Mouse (Mus musculus): ENCODE data around the gene Ndufaf7. TPM values are rescaled to one million over a fixed set of nuclear protein-coding genes. Genes with fewer than 3 reads are reported as not detected.

The Ndufaf7 gene
- 64.4 and 66.3 TPM in 2 replicates for polyA plus RNA-seq (2015; fragmentation: Nextera tagmentation; extraction: Ambion mirVana)

- H3K27ac ChIP-seq (ENCODE audit: low read length), result peak within 1 kb of the TSS; percentile 55; the same call in 1 of the 2 replicates
- H3K4me2 ChIP-seq (replicated peaks; ENCODE audit: low read depth, low read length), result peak within 1 kb of the TSS; percentile 61
- peak; percentile 99 for ATAC-seq (ENCODE audit: low FRiP score, low TSS enrichment)
- peaks cover 17% of the 10 kb centered on the region for H3K4me1 ChIP-seq (ENCODE audit: insufficient read depth, low read length)
- under 1% methylated on average over 45 of the region's 45 CpGs for WGBS
- H3K4me3 ChIP-seq (ENCODE audit: low read length), result peak within 1 kb of the TSS; percentile 94
- H3K36me3 ChIP-seq (ENCODE audit: insufficient read depth, low read length), result peaks cover 30% of the 10 kb centered on the region
- H3K27me3 ChIP-seq (ENCODE audit: insufficient read depth, low read length), result no peaks in the 10 kb centered on the region
- peak within 1 kb of the TSS; percentile 83 for H3K9ac ChIP-seq (replicated peaks; ENCODE audit: low read length)
- H3K9me3 ChIP-seq (ENCODE audit: low read length), result no peaks in the 10 kb centered on the region
Measured at GRCm38 (mm10) chr17:78936466-78937228, at the start of gene Ndufaf7, which contains the start of gene Cebpz. Gene Ndufaf7, plus strand, starts transcription at chr17:78937136. Gene Cebpz, minus strand, starts transcription at chr17:78937066.

GRCm38 (mm10) chr17:78888554-78888953 is 48.4 kb upstream of the Ndufaf7 start:
- ATAC-seq (ENCODE audit: low FRiP score, low TSS enrichment), result no peak
- H3K36me3 ChIP-seq (ENCODE audit: insufficient read depth, low read length), result no peaks in the 10 kb centered on the region
- WGBS, result 86% methylated on average over 4 of the region's 4 CpGs

GRCm38 (mm10) chr17:78889184-78889583 is 47.8 kb upstream of the Ndufaf7 start:
- H3K27ac ChIP-seq (ENCODE audit: low read length), result no peak overlapping the region
- H3K9ac ChIP-seq (replicated peaks; ENCODE audit: low read length), result no peak overlapping the region
- no peak for ATAC-seq (ENCODE audit: low FRiP score, low TSS enrichment)
- H3K4me2 ChIP-seq (replicated peaks; ENCODE audit: low read depth, low read length), result no peak overlapping the region
- 38% methylated on average over 3 of the region's 3 CpGs for WGBS
- H3K36me3 ChIP-seq (ENCODE audit: insufficient read depth, low read length), result no peaks in the 10 kb centered on the region
- no peaks in the 10 kb centered on the region for H3K27me3 ChIP-seq (ENCODE audit: insufficient read depth, low read length)
- H3K4me3 ChIP-seq (ENCODE audit: low read length), result no peak overlapping the region
- no peaks in the 10 kb centered on the region for H3K4me1 ChIP-seq (ENCODE audit: insufficient read depth, low read length)
- H3K9me3 ChIP-seq (ENCODE audit: low read length), result peaks cover 3% of the 10 kb centered on the region; the same call in 1 of the 2 replicates

More at GRCm38 (mm10) chr17:78888554-78888953, 48.4 kb upstream of the Ndufaf7 start:
- Histone ChIP-seq H3K27ac (ENCODE audit: low read length) (no peak overlapping the region), H3K4me1 (ENCODE audit: insufficient read depth, low read length) (no peaks in the 10 kb centered on the region), H3K4me3 (ENCODE audit: low read length) (no peak overlapping the region), H3K9ac (replicated peaks; ENCODE audit: low read length) (no peak overlapping the region), H3K4me2 (replicated peaks; ENCODE audit: low read depth, low read length) (no peak overlapping the region), H3K9me3 (ENCODE audit: low read length) (peaks cover 3% of the 10 kb centered on the region; the same call in 1 of the 2 replicates), H3K27me3 (ENCODE audit: insufficient read depth, low read length) (no peaks in the 10 kb centered on the region)

- WGBS, result 85% methylated on average over 9 of the region's 9 CpGs
Measured at GRCm38 (mm10) chr17:78891020-78891419, 45.9 kb upstream of the Ndufaf7 start.

GRCm38 (mm10) chr17:78894991-78895390 is 41.9 kb upstream of the Ndufaf7 start:
- Histone ChIP-seq H3K4me1 (ENCODE audit: insufficient read depth, low read length) (no peaks in the 10 kb centered on the region), H3K36me3 (ENCODE audit: insufficient read depth, low read length) (no peaks in the 10 kb centered on the region), H3K9ac (replicated peaks; ENCODE audit: low read length) (0 out of 2 replicates have a peak overlapping the region, but pooled peaks have one; percentile 52), H3K4me2 (replicated peaks; ENCODE audit: low read depth, low read length) (peak overlapping the region; percentile 47; the same call in 1 of the 2 replicates), H3K4me3 (ENCODE audit: low read length) (no peak overlapping the region), H3K27ac (ENCODE audit: low read length) (no peak overlapping the region), H3K27me3 (ENCODE audit: insufficient read depth, low read length) (no peaks in the 10 kb centered on the region), H3K9me3 (ENCODE audit: low read length) (no peaks in the 10 kb centered on the region)
- no peak for ATAC-seq (ENCODE audit: low FRiP score, low TSS enrichment)
- WGBS, result 78% methylated on average over 7 of the region's 7 CpGs

More at GRCm38 (mm10) chr17:78891020-78891419, 45.9 kb upstream of the Ndufaf7 start:
- no peaks in the 10 kb centered on the region for H3K27me3 ChIP-seq (ENCODE audit: insufficient read depth, low read length)
- no peak overlapping the region for H3K9ac ChIP-seq (replicated peaks; ENCODE audit: low read length)
- H3K27ac ChIP-seq (ENCODE audit: low read length), result no peak overlapping the region
- H3K4me1 ChIP-seq (ENCODE audit: insufficient read depth, low read length), result no peaks in the 10 kb centered on the region
- H3K9me3 ChIP-seq (ENCODE audit: low read length), result no peaks in the 10 kb centered on the region
- no peak overlapping the region for H3K4me3 ChIP-seq (ENCODE audit: low read length)
- ATAC-seq (ENCODE audit: low FRiP score, low TSS enrichment), result no peak
- no peaks in the 10 kb centered on the region for H3K36me3 ChIP-seq (ENCODE audit: insufficient read depth, low read length)
- no peak overlapping the region for H3K4me2 ChIP-seq (replicated peaks; ENCODE audit: low read depth, low read length)

GRCm38 (mm10) chr17:78895394-78895793 is 41.5 kb upstream of the Ndufaf7 start:
- no peak overlapping the region for H3K27ac ChIP-seq (ENCODE audit: low read length)
- 23% methylated on average over 8 of the region's 8 CpGs for WGBS
- peak; percentile 49; the same call in 1 of the 2 replicates for ATAC-seq (ENCODE audit: low FRiP score, low TSS enrichment)
- peak overlapping the region; percentile 52; the same call in 1 of the 2 replicates for H3K9ac ChIP-seq (replicated peaks; ENCODE audit: low read length)
- H3K4me3 ChIP-seq (ENCODE audit: low read length), result peak overlapping the region; percentile 18; the same call in 1 of the 2 replicates
- no peaks in the 10 kb centered on the region for H3K27me3 ChIP-seq (ENCODE audit: insufficient read depth, low read length)
- H3K9me3 ChIP-seq (ENCODE audit: low read length), result no peaks in the 10 kb centered on the region
- no peaks in the 10 kb centered on the region for H3K4me1 ChIP-seq (ENCODE audit: insufficient read depth, low read length)
- H3K4me2 ChIP-seq (replicated peaks; ENCODE audit: low read depth, low read length), result peak overlapping the region; percentile 47
- H3K36me3 ChIP-seq (ENCODE audit: insufficient read depth, low read length), result no peaks in the 10 kb centered on the region

GRCm38 (mm10) chr17:78903158-78903557 is 33.8 kb upstream of the Ndufaf7 start:
- no peak overlapping the region for H3K4me2 ChIP-seq (replicated peaks; ENCODE audit: low read depth, low read length)
- H3K36me3 ChIP-seq (ENCODE audit: insufficient read depth, low read length), result no peaks in the 10 kb centered on the region
- WGBS, result 60% methylated on average over 2 of the region's 2 CpGs
- no peak overlapping the region for H3K27ac ChIP-seq (ENCODE audit: low read length)
- no peak for ATAC-seq (ENCODE audit: low FRiP score, low TSS enrichment)
- H3K9ac ChIP-seq (replicated peaks; ENCODE audit: low read length), result no peak overlapping the region
- no peak overlapping the region for H3K4me3 ChIP-seq (ENCODE audit: low read length)
- no peaks in the 10 kb centered on the region for H3K27me3 ChIP-seq (ENCODE audit: insufficient read depth, low read length)
- no peaks in the 10 kb centered on the region for H3K4me1 ChIP-seq (ENCODE audit: insufficient read depth, low read length)
- 0 out of 2 replicates have a peak, but pooled peaks cover 3% of the 10 kb centered on the region for H3K9me3 ChIP-seq (ENCODE audit: low read length)

- Histone ChIP-seq H3K36me3 (ENCODE audit: insufficient read depth, low read length) (no peaks in the 10 kb centered on the region), H3K27me3 (ENCODE audit: insufficient read depth, low read length) (no peaks in the 10 kb centered on the region), H3K4me1 (ENCODE audit: insufficient read depth, low read length) (no peaks in the 10 kb centered on the region), H3K9ac (replicated peaks; ENCODE audit: low read length) (no peak within 1 kb of the TSS), H3K4me3 (ENCODE audit: low read length) (no peak within 1 kb of the TSS), H3K4me2 (replicated peaks; ENCODE audit: low read depth, low read length) (no peak within 1 kb of the TSS), H3K27ac (ENCODE audit: low read length) (no peak within 1 kb of the TSS), H3K9me3 (ENCODE audit: low read length) (no peaks in the 10 kb centered on the region)
- 72% methylated on average over 5 of the region's 5 CpGs for WGBS
- ATAC-seq (ENCODE audit: low FRiP score, low TSS enrichment), result no peak
Measured at GRCm38 (mm10) chr17:78906892-78907291, 30.0 kb upstream of the Ndufaf7 start, which contains the start of gene Sult6b1. Gene Sult6b1, minus strand, starts transcription at chr17:78906992.

GRCm38 (mm10) chr17:78909374-78909773 is 27.6 kb upstream of the Ndufaf7 start:
- no peaks in the 10 kb centered on the region for H3K36me3 ChIP-seq (ENCODE audit: insufficient read depth, low read length)
- 71% methylated on average over 2 of the region's 2 CpGs for WGBS
- H3K27me3 ChIP-seq (ENCODE audit: insufficient read depth, low read length), result no peaks in the 10 kb centered on the region
- H3K9me3 ChIP-seq (ENCODE audit: low read length), result no peaks in the 10 kb centered on the region
- no peak overlapping the region for H3K4me2 ChIP-seq (replicated peaks; ENCODE audit: low read depth, low read length)
- no peaks in the 10 kb centered on the region for H3K4me1 ChIP-seq (ENCODE audit: insufficient read depth, low read length)
- H3K9ac ChIP-seq (replicated peaks; ENCODE audit: low read length), result no peak overlapping the region
- H3K27ac ChIP-seq (ENCODE audit: low read length), result no peak overlapping the region
- H3K4me3 ChIP-seq (ENCODE audit: low read length), result no peak overlapping the region
- no peak for ATAC-seq (ENCODE audit: low FRiP score, low TSS enrichment)

GRCm38 (mm10) chr17:78912861-78913281 is 24.1 kb upstream of the Ndufaf7 start:
- no peak for ATAC-seq (ENCODE audit: low FRiP score, low TSS enrichment)
- Histone ChIP-seq H3K9ac (replicated peaks; ENCODE audit: low read length) (peak overlapping the region; percentile 22; the same call in 1 of the 2 replicates), H3K4me3 (ENCODE audit: low read length) (peak overlapping the region; percentile 39), H3K27me3 (ENCODE audit: insufficient read depth, low read length) (no peaks in the 10 kb centered on the region), H3K9me3 (ENCODE audit: low read length) (no peaks in the 10 kb centered on the region), H3K36me3 (ENCODE audit: insufficient read depth, low read length) (no peaks in the 10 kb centered on the region), H3K27ac (ENCODE audit: low read length) (no peak overlapping the region), H3K4me2 (replicated peaks; ENCODE audit: low read depth, low read length) (peak overlapping the region; percentile 46), H3K4me1 (ENCODE audit: insufficient read depth, low read length) (peaks cover 13% of the 10 kb centered on the region)
- 38% methylated on average over 6 of the region's 6 CpGs for WGBS

Data from kidney, embryonic 16.5 days (tissue).